Mouse (Mus musculus): ENCODE data around the gene Gse1. TPM values are rescaled to one million over a fixed set of nuclear protein-coding genes. Genes with fewer than 3 reads are reported as not detected.

The Gse1 gene
- polyA plus RNA-seq, 1 experiment from 2014 or later: 14.3 TPM

GRCm38 (mm10) chr8:120532517-120533215, 304.4 kb downstream of the Gse1 start:
- Histone ChIP-seq H3K4me3 (ENCODE audit: low read depth, low read length) (no peak overlapping the region), H3K9ac (no peak overlapping the region; the same call in 1 of the 2 replicates), H3K27me3 (ENCODE audit: insufficient read depth, low read length) (0 out of 2 replicates have a peak, but pooled peaks cover 2% of the 10 kb centered on the region), H3K27ac (ENCODE audit: low read depth) (peak overlapping the region; percentile 72), H3K36me3 (ENCODE audit: insufficient read depth) (no peaks in the 10 kb centered on the region), H3K4me1 (ENCODE audit: insufficient read depth) (peaks cover 62% of the 10 kb centered on the region), H3K4me2 (peak overlapping the region; percentile 52), H3K9me3 (ENCODE audit: low read depth, low read length) (no peaks in the 10 kb centered on the region)
- TF ChIP-seq CTCF (IDR thresholded peaks at IDR 0.05; ENCODE audit: low read depth): no peak
- ATAC-seq (ENCODE audit: insufficient read depth): no peak
- DNase-seq: peak; percentile 65
- 4% methylated on average over 29 of the region's 29 CpGs for WGBS

- 0 out of 2 replicates have a peak, but pooled peaks cover 2% of the 10 kb centered on the region for H3K27me3 ChIP-seq (ENCODE audit: insufficient read depth, low read length)
- no peak for DNase-seq
- H3K4me1 ChIP-seq (ENCODE audit: insufficient read depth): peaks cover 57% of the 10 kb centered on the region
- peak overlapping the region; percentile 72; the same call in 1 of the 2 replicates for H3K27ac ChIP-seq (ENCODE audit: low read depth)
- H3K9ac ChIP-seq: no peak overlapping the region
- no peak overlapping the region for H3K4me3 ChIP-seq (ENCODE audit: low read depth, low read length)
- WGBS: 51% methylated on average over 3 of the region's 3 CpGs
- TF ChIP-seq CTCF (IDR thresholded peaks at IDR 0.05; ENCODE audit: low read depth): no peak
- no peaks in the 10 kb centered on the region for H3K36me3 ChIP-seq (ENCODE audit: insufficient read depth)
- no peaks in the 10 kb centered on the region for H3K9me3 ChIP-seq (ENCODE audit: low read depth, low read length)
- peak overlapping the region; percentile 52; the same call in 1 of the 2 replicates for H3K4me2 ChIP-seq
- ATAC-seq (ENCODE audit: insufficient read depth): no peak
Measured at GRCm38 (mm10) chr8:120533380-120533779, 305.1 kb downstream of the Gse1 start.

- Histone ChIP-seq H3K4me3 (ENCODE audit: low read depth, low read length) (no peak overlapping the region), H3K9me3 (ENCODE audit: low read depth, low read length) (no peaks in the 10 kb centered on the region), H3K9ac (no peak overlapping the region), H3K4me2 (no peak overlapping the region), H3K27ac (ENCODE audit: low read depth) (no peak overlapping the region), H3K36me3 (ENCODE audit: insufficient read depth) (no peaks in the 10 kb centered on the region), H3K27me3 (ENCODE audit: insufficient read depth, low read length) (0 out of 2 replicates have a peak, but pooled peaks cover 2% of the 10 kb centered on the region), H3K4me1 (ENCODE audit: insufficient read depth) (peaks cover 57% of the 10 kb centered on the region)
- no peak for DNase-seq
- TF ChIP-seq CTCF (IDR thresholded peaks at IDR 0.05; ENCODE audit: low read depth): no peak
- ATAC-seq (ENCODE audit: insufficient read depth): no peak
- 49% methylated on average over 8 of the region's 8 CpGs for WGBS
Measured at GRCm38 (mm10) chr8:120534080-120534479, 305.8 kb downstream of the Gse1 start.

DNA sequence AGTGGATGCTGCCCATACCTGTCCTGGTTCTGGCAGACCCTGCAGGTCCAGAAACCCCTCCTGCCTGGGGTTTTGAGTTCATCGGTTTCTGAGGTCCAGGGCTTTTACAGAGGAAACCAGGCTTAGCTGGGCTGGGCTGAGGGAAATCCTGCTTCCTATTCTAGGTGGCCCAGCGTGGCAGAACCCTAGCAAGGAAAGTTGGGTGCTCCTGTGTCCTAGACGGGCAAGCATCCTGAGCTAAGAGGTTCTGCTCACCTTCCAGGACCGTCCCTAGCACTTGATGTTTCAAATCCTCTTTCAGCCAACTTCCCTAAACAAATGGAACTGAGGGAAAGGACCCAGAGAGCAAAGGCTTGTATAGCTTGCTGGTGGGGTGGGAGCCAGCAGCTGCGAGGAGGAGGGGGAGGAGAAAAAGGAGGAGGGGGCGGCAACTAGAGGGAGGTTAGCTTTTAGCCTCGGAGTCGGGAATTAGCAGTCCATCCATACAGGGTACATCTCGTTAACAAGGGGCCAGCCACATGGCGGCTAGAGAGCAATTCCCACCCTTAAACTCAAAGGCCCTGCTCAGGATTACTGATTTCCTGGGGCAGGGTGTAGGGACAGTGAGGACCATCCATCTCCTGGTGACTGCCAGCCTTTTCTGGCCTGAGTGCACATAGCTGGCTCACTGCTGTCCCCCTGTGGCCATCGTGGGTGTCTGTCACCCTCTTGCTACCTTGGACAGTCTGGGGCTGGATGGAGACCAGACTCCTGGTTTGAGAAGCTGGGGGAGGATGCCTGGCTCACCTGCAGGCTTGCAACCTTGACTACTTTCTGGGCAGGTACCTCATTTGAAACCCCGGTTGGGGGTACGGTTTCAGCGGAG, 306.5 kb downstream of the Gse1 start:
- 9% methylated on average over 14 of the region's 14 CpGs for WGBS
- DNase-seq (peak; percentile 93), ATAC-seq (ENCODE audit: insufficient read depth) (peak; percentile 54)
- H3K4me1 ChIP-seq (ENCODE audit: insufficient read depth): peaks cover 61% of the 10 kb centered on the region
- no peaks in the 10 kb centered on the region for H3K9me3 ChIP-seq (ENCODE audit: low read depth, low read length)
- H3K4me2 ChIP-seq: peak overlapping the region; percentile 99
- 0 out of 2 replicates have a peak, but pooled peaks cover 2% of the 10 kb centered on the region for H3K27me3 ChIP-seq (ENCODE audit: insufficient read depth, low read length)
- H3K36me3 ChIP-seq (ENCODE audit: insufficient read depth): no peaks in the 10 kb centered on the region
- no peak overlapping the region for H3K27ac ChIP-seq (ENCODE audit: low read depth)
- TF ChIP-seq CTCF (IDR thresholded peaks at IDR 0.05; ENCODE audit: low read depth): peak; percentile 100
- H3K9ac ChIP-seq: no peak overlapping the region
- no peak overlapping the region for H3K4me3 ChIP-seq (ENCODE audit: low read depth, low read length)

- Histone ChIP-seq H3K36me3 (ENCODE audit: insufficient read depth) (no peaks in the 10 kb centered on the region), H3K4me1 (ENCODE audit: insufficient read depth) (peaks cover 68% of the 10 kb centered on the region), H3K27ac (ENCODE audit: low read depth) (peak overlapping the region; percentile 95), H3K4me2 (peak overlapping the region; percentile 99), H3K9me3 (ENCODE audit: low read depth, low read length) (no peaks in the 10 kb centered on the region), H3K4me3 (ENCODE audit: low read depth, low read length) (peak overlapping the region; percentile 61), H3K9ac (peak overlapping the region; percentile 71), H3K27me3 (ENCODE audit: insufficient read depth, low read length) (0 out of 2 replicates have a peak, but pooled peaks cover 2% of the 10 kb centered on the region)
- ATAC-seq (ENCODE audit: insufficient read depth): no peak
- DNase-seq: peak; percentile 72
- TF ChIP-seq CTCF (IDR thresholded peaks at IDR 0.05; ENCODE audit: low read depth): no peak
- under 1% methylated on average over 77 of the region's 79 CpGs for WGBS
Measured at GRCm38 (mm10) chr8:120535452-120536305, 307.4 kb downstream of the Gse1 start.

Measured in lung, embryonic 14.5 days (tissue).